Mouse (Mus musculus) stomach, postnatal 0 days (tissue): ENCODE data around the gene Foxp1.

ENCODE experiments used
- CTCF ChIP-seq: IDR thresholded peaks from 2 replicates; pipeline ENCODE4 v1.5.1; 2016; ENCODE audit warnings: antibody characterized with exemption, low read depth, mild to moderate bottlenecking, moderate library complexity
- EP300 ChIP-seq: optimal IDR thresholded peaks from 2 replicates; pipeline ENCODE3; 2016; ENCODE audit warnings: antibody characterized with exemption

DNA sequence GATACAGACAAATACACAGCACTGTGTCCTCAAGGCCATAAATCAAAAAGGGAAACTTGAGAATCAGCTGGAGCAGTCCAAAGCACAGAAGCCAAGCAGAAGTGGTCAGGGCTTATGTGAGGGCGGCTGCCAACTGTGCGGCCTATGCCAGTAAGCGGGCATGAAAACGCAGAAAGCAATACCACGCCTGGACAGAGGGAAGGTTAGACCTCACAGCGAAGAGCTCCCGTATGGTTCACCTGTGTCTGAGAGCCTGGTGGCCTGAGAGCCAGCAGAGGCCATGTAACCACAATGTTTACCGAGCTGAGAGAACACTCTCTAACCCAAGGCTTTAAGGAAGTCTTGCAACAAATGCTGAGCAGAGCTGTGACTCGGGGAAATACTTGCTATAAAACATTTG is 524.8 kb downstream of the Foxp1 start:
- TF ChIP-seq CTCF (no peak), EP300 (no peak)
